Mouse (Mus musculus): ENCODE results near the gene Accsl.

GRCm38 (mm10) chr2:93863229-93863628 lies 5.7 kb downstream of the Accsl start:
- TF ChIP-seq CTCF (IDR thresholded peaks at IDR 0.05; ENCODE audit: borderline replicate concordance, extremely low read depth, insufficient read depth, insufficient read length) (no peak), POLR2A (IDR thresholded peaks at IDR 0.05; ENCODE audit: borderline replicate concordance, extremely low read depth, insufficient read depth, insufficient read length, poor library complexity, severe bottlenecking) (no peak)

Data from brain, embryonic 14.5 days (tissue).